Mouse (Mus musculus) kidney, embryonic 16.5 days (tissue): ENCODE data around the gene Rplp2. TPM values are rescaled to one million over a fixed set of nuclear protein-coding genes. Genes with fewer than 3 reads are reported as not detected.

Experiments
- polyA plus RNA-seq: library from polyadenylated mRNA; unstranded; fragments of >200 nt; fragmentation: Nextera tagmentation; extraction: Ambion mirVana; gene quantifications from 2 replicates; pipeline ENCODE4 v1.2.1, GENCODE M21; 2015

Rplp2 gene
- polyA plus RNA-seq, 1 experiment from 2014 or later: 1,055 TPM

Other genes with a start within 250 kb of the Rplp2 start
- gene Lmntd2, start 233.3 kb upstream of the Rplp2 start, polyA plus RNA-seq: 3.9 and 4.4 TPM in 2 replicates
- 76.3 and 78.3 TPM in 2 replicates for gene Rassf7, start 231.5 kb upstream of the Rplp2 start, polyA plus RNA-seq
- 81.2 and 93.0 TPM in 2 replicates for gene Phrf1, start 218.6 kb upstream of the Rplp2 start, polyA plus RNA-seq
- gene Irf7, start 180.9 kb upstream of the Rplp2 start, polyA plus RNA-seq: 3.2 and 6.0 TPM in 2 replicates
- 15.4 and 16.3 TPM in 2 replicates for gene Cdhr5, start 170.6 kb upstream of the Rplp2 start, polyA plus RNA-seq
- 45.2 and 47.1 TPM in 2 replicates for gene Sct, start 168.2 kb upstream of the Rplp2 start, polyA plus RNA-seq
- gene Drd4, start 155.4 kb upstream of the Rplp2 start, polyA plus RNA-seq: 1.3 and 1.5 TPM in 2 replicates
- gene Deaf1, start 119.7 kb upstream of the Rplp2 start, polyA plus RNA-seq: 77.4 and 87.5 TPM in 2 replicates
- gene Tmem80, start 119.6 kb upstream of the Rplp2 start, polyA plus RNA-seq: 49.3 and 59.8 TPM in 2 replicates
- 59.4 and 62.9 TPM in 2 replicates for gene Eps8l2, start 108.5 kb upstream of the Rplp2 start, polyA plus RNA-seq
- gene Taldo1, start 55.2 kb upstream of the Rplp2 start, polyA plus RNA-seq: 371 and 374 TPM in 2 replicates
- 63.7 and 65.3 TPM in 2 replicates for gene Gatd1, start 33.2 kb upstream of the Rplp2 start, polyA plus RNA-seq
- gene Cend1, start 17.9 kb upstream of the Rplp2 start, polyA plus RNA-seq: 3.0 TPM in 2 replicates
- gene Slc25a22, start 9.5 kb upstream of the Rplp2 start, polyA plus RNA-seq: 33.2 and 39.9 TPM in 2 replicates
- 11.4 and 12.6 TPM in 2 replicates for gene Pidd1, start 3.3 kb upstream of the Rplp2 start, polyA plus RNA-seq
- gene Pnpla2, start 7.8 kb downstream of the Rplp2 start, polyA plus RNA-seq: 47.0 and 51.5 TPM in 2 replicates
- 23.7 and 24.1 TPM in 2 replicates for gene Cracr2b, start 13.7 kb downstream of the Rplp2 start, polyA plus RNA-seq
- gene Cd151, start 20.0 kb downstream of the Rplp2 start, polyA plus RNA-seq: 48.4 and 54.3 TPM in 2 replicates
- gene Polr2l, start 27.8 kb downstream of the Rplp2 start, polyA plus RNA-seq: 68.8 and 73.2 TPM in 2 replicates
- gene Tspan4, start 27.9 kb downstream of the Rplp2 start, polyA plus RNA-seq: 105 and 110 TPM in 2 replicates
- 47.7 and 50.5 TPM in 2 replicates for gene Chid1, start 92.5 kb downstream of the Rplp2 start, polyA plus RNA-seq
- 99.4 and 100 TPM in 2 replicates for gene Ap2a2, start 114.8 kb downstream of the Rplp2 start, polyA plus RNA-seq
- 0.24 and 0.26 TPM in 2 replicates for gene Muc6, start 207.9 kb downstream of the Rplp2 start, polyA plus RNA-seq
- 0.17 and 0.45 TPM in 2 replicates for gene Muc2, start 243.0 kb downstream of the Rplp2 start, polyA plus RNA-seq